Mouse (Mus musculus) neural tube, embryonic 15.5 days (tissue): ENCODE data around the gene 2410004B18Rik. TPM values are rescaled to one million over a fixed set of nuclear protein-coding genes. Genes with fewer than 3 reads are reported as not detected.
"Not testable (repeated sequence)": the region's sequence is repeated elsewhere in the genome, so short reads cannot be mapped to it uniquely, and the experiment has no call there.

Experiments
- ATAC-seq: fragments of 200-750 bp; cut with Nextera tagmentation; 2 replicates; pipeline ENCODE4 v1.8.0; 2017; ENCODE audit warnings: mild to moderate bottlenecking, moderate TSS enrichment, moderate library complexity; ENCODE audit not compliant: low FRiP score
- H3K27ac ChIP-seq: fragments of 300-500 bp; sonication (generic); replicated peaks from 2 replicates; pipeline ENCODE4 v1.5.1; 2015; ENCODE audit warnings: mild to moderate bottlenecking, inconsistent platforms
- H3K27me3 ChIP-seq: fragments of 300-500 bp; sonication (generic); replicated peaks from 2 replicates; pipeline ENCODE4 v1.6.1; 2015; ENCODE audit warnings: inconsistent platforms
- H3K36me3 ChIP-seq: fragments of 300-500 bp; sonication (generic); 2 replicates; pipeline ENCODE4 v1.6.1; 2015; ENCODE audit warnings: inconsistent platforms
- H3K4me1 ChIP-seq: fragments of 300-500 bp; sonication (generic); 2 replicates; pipeline ENCODE4 v1.6.1; 2015; ENCODE audit warnings: inconsistent platforms
- H3K4me2 ChIP-seq: fragments of 300-500 bp; sonication (generic); 2 replicates; pipeline ENCODE4 v1.6.1; 2015; ENCODE audit warnings: inconsistent platforms, mild to moderate bottlenecking, moderate library complexity
- H3K4me3 ChIP-seq: fragments of 300-500 bp; sonication (generic); replicated peaks from 2 replicates; pipeline ENCODE4 v1.5.1; 2015; ENCODE audit warnings: mild to moderate bottlenecking, inconsistent platforms
- H3K9ac ChIP-seq: fragments of 300-500 bp; sonication (generic); replicated peaks from 2 replicates; pipeline ENCODE4 v1.6.1; 2015; ENCODE audit warnings: mild to moderate bottlenecking, inconsistent platforms
- H3K9me3 ChIP-seq: fragments of 300-500 bp; sonication (generic); replicated peaks from 2 replicates; pipeline ENCODE4 v1.6.1; 2016; ENCODE audit warnings: inconsistent platforms
- WGBS: fragments of 180-500 bp; shearing (Covaris S2); methylation state at CpG from one replicate; pipeline ENCODE4 v1.1.7; 2015; ENCODE audit warnings: mixed read lengths; 5-methylcytosine and 5-hydroxymethylcytosine counted together
- polyA plus RNA-seq: library from polyadenylated mRNA; unstranded; fragments of >200 nt; fragmentation: Nextera tagmentation; extraction: Ambion mirVana; gene quantifications from 2 replicates; pipeline ENCODE4 v1.2.1, GENCODE M21; 2015

The 2410004B18Rik gene
- polyA plus RNA-seq, 1 experiment from 2014 or later, result 79.9 TPM

DNA sequence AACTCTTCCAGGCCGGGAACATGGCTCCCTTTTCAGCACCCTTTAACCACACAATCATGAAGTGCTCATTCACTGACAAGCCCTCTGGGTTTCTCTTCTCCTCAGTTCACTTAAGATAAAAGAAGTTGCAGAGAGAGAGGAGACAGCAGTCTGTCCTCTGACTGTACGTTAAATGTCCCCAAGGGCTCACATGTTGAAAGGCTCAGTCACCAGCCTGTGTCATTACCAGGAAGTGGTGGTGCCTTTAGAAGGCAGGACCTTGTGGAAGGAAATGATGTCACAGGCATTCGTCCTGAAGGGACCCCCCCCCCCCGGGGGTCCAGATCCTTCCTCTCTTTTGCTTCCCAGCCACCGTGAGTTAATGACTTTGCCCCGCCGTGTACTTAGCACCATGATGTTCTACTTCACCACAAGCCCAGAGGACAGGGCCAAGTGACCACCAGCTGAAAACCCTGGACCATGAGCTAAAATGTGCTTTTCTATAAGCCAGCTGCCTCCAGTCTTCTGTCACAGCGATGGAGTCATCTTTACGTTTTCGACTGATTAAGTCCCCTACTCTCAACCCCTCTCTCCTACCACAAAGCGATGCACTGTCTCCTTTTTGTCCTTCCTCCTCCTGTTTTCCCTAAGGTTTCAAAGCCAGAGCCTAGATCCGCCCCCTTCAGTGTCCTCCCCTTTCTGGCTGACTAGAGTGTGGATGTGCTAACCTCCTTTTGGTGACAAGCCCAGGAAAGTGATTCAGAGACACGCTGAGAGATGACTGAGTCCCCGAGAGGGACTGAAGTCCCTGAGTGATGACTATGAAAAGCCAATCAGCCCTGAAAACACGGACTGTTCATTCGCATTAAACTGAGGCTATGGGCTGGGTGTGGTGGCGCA lies 13.7 kb downstream of the 2410004B18Rik start:
- Histone ChIP-seq H3K4me3 (no peak overlapping the region), H3K4me2 (no peak overlapping the region), H3K36me3 (no peaks in the 10 kb centered on the region), H3K4me1 (peaks cover 7% of the 10 kb centered on the region), H3K27ac (no peak overlapping the region), H3K9me3 (no peaks in the 10 kb centered on the region), H3K9ac (no peak overlapping the region), H3K27me3 (0 out of 2 replicates have a peak, but pooled peaks cover 3% of the 10 kb centered on the region)
- no peak for ATAC-seq
- WGBS, result 72% methylated on average over 17 of the region's 17 CpGs

DNA sequence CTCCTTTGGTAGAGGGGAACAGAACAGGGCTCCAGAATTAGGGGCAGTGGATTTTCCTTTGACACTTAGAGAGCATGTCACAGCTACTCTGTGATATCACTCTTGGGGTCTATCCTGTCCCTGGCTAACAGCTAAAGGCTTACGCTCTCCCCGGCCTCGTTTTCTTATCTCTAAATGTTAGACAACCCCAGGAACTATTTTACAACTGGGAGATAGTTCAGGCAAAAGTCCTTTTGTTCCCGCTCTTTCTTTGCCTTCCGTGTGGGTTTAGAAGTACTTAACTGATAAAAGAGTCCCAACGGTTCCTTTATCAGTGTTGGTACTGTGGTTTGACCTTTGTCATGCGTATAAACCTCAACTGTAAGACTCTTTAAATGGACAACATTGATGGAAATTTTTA lies 15.1 kb downstream of the 2410004B18Rik start:
- no peak for ATAC-seq
- Histone ChIP-seq H3K9ac (no peak overlapping the region), H3K4me1 (peaks cover 7% of the 10 kb centered on the region), H3K4me3 (no peak overlapping the region), H3K27me3 (0 out of 2 replicates have a peak, but pooled peaks cover 3% of the 10 kb centered on the region), H3K4me2 (no peak overlapping the region), H3K27ac (no peak overlapping the region), H3K9me3 (no peaks in the 10 kb centered on the region), H3K36me3 (no peaks in the 10 kb centered on the region)
- WGBS, result 91% methylated on average over 7 of the region's 7 CpGs

DNA sequence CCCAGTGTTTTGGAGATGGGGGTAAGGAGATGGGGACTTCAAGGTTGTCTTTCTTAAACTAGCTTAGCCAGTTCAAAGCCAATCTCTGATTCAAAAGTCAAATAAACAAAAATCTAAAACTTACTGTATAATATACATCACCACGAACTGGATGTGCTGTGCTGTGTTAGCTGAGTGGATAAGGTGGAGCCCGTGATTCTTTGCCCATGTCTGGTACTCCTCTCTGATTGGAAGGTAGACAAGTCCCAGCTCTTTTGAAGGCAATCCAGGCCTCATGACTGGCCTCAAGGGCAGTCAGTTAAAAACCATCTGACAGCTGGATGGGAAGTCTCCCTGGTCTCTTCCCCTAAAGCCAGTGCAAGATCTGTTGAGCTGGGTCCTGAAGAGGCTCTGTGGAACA lies 15.6 kb downstream of the 2410004B18Rik start:
- H3K36me3 ChIP-seq, result no peaks in the 10 kb centered on the region
- H3K9ac ChIP-seq, result no peak overlapping the region
- no peaks in the 10 kb centered on the region for H3K9me3 ChIP-seq
- H3K27me3 ChIP-seq, result 0 out of 2 replicates have a peak, but pooled peaks cover under 1% of the 10 kb centered on the region
- H3K4me3 ChIP-seq, result no peak overlapping the region
- H3K4me2 ChIP-seq, result no peak overlapping the region
- no peak for ATAC-seq
- no peak overlapping the region for H3K27ac ChIP-seq
- 86% methylated on average over 2 of the region's 2 CpGs for WGBS
- peaks cover 7% of the 10 kb centered on the region for H3K4me1 ChIP-seq

DNA sequence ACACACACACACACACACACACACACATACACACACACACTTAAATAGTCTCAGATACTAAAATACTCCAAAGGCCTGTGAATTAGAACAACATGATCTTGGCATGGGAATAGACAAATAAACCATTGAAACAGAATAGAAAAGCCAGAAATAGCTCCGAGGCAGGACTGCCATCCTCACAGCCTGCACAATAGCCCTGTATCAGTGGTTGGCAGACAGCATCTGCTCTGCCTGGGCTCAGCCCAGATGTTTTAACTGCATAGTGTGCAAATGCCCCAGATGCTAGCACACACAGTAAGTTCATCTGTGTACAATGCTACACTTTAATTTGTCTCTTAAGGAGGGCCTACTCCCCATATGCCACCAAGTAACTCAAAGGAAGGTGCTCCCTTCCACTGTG lies 22.0 kb downstream of the 2410004B18Rik start:
- H3K27ac ChIP-seq, result no peak overlapping the region
- H3K4me2 ChIP-seq, result no peak overlapping the region
- no peak overlapping the region for H3K9ac ChIP-seq
- H3K4me3 ChIP-seq, result no peak overlapping the region
- no peaks in the 10 kb centered on the region for H3K9me3 ChIP-seq
- ATAC-seq, result no peak
- H3K4me1 ChIP-seq, result peaks cover 19% of the 10 kb centered on the region
- H3K27me3 ChIP-seq, result peaks cover 16% of the 10 kb centered on the region
- no peaks in the 10 kb centered on the region for H3K36me3 ChIP-seq
- WGBS, result 46% methylated on average over 1 of the region's 1 CpGs

DNA sequence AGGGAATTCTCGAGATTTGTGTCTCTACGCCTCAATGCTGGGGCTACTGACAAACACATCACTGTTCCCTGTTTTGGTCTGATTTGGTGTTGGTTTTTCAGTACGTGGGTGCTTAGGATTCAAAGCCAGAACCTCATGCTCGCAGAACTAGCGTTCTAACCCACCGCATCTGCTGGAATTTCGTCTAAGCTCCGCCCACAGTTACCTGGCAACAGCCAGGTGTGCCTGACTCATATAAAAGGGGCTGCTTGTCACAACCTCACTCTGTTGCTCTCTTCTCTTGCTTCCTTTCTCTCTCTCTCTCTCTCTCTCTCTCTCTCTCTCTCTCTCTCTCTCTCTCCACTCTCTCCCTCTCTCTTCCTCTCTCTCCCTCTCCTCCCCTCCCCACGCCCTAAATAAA lies 24.6 kb downstream of the 2410004B18Rik start:
- peaks cover 23% of the 10 kb centered on the region for H3K4me1 ChIP-seq
- no peaks in the 10 kb centered on the region for H3K9me3 ChIP-seq
- H3K4me3 ChIP-seq, result no peak overlapping the region
- no peaks in the 10 kb centered on the region for H3K36me3 ChIP-seq
- WGBS, result 22% methylated on average over 9 of the region's 9 CpGs
- H3K27ac ChIP-seq, result no peak overlapping the region
- H3K4me2 ChIP-seq, result no peak overlapping the region
- H3K9ac ChIP-seq, result no peak overlapping the region
- H3K27me3 ChIP-seq, result peaks cover 21% of the 10 kb centered on the region
- ATAC-seq, result no peak

DNA sequence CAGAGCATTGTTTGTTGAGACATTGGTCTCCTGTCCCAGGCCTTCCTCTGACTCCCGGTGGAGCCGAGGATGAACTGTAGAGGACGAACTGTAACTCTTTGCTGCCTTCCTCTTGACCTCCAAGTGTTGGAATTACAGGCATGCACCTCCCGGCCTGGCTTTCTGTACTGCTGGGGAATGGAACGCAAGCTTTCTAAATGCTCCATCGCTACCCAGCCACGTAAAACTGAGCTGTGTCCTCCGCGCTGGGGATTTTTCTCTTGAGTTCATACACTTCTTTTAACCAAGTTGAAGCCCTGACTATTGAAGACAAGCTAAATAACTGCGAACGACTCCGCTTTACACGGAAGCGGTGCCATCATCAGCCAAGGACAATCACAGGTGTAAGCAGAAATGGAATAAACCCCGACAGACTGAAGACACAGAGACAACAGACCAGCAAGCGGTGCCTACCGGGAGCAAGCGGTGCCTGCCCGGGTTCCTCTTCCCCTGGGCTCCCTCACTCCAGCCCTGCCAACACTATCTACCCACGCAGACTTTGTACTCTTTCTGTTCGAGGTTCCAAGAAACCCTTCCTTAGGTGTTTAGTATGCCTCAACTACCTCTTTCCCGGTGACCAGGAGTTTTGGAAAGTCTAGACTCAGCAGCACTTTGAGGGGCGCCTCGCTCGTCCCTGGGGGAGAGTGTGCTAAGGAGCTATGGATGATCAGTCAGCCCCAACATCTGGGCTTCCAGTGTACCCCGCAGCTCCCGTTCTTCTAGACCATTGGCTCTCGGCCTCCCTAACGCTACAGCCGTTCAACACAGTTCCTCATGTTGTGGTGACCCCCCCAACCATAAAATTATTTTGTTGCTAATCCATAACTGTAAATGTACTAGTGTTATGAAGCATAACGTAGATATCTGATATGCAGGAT lies 25.5 kb downstream of the 2410004B18Rik start:
- H3K9ac ChIP-seq, result no peak overlapping the region
- peaks cover 23% of the 10 kb centered on the region for H3K4me1 ChIP-seq
- no peaks in the 10 kb centered on the region for H3K36me3 ChIP-seq
- 19% methylated on average over 31 of the region's 31 CpGs for WGBS
- peak overlapping the region; percentile 9 for H3K4me3 ChIP-seq
- H3K27me3 ChIP-seq, result peaks cover 21% of the 10 kb centered on the region
- no peaks in the 10 kb centered on the region for H3K9me3 ChIP-seq
- H3K27ac ChIP-seq, result no peak overlapping the region
- ATAC-seq, result no peak
- H3K4me2 ChIP-seq, result peak overlapping the region; percentile 41

DNA sequence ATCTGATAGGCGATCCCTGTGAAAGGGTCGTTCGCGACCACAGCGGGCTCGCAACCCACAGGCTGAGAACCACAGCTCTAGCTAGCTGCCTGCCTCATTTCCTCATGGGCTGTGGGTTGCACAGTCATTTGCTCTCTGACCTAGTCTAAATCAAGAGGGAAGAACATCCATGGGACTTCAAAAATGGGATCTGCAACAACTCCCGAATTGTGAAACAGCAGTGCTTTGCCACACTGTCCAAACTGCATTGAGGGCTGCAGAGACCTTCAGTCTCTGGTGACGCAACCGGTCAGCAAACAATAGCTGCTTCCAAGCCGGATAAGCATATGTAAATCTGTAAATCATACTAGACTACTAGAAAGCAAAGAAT lies 26.2 kb downstream of the 2410004B18Rik start:
- Histone ChIP-seq H3K9me3 (no peaks in the 10 kb centered on the region), H3K9ac (0 out of 2 replicates have a peak overlapping the region, but pooled peaks have one; percentile 5), H3K4me3 (peak overlapping the region; percentile 9; the same call in 1 of the 2 replicates), H3K4me2 (peak overlapping the region; percentile 41), H3K27ac (no peak overlapping the region), H3K4me1 (peaks cover 23% of the 10 kb centered on the region), H3K27me3 (peaks cover 21% of the 10 kb centered on the region), H3K36me3 (no peaks in the 10 kb centered on the region)
- no peak for ATAC-seq
- WGBS, result 21% methylated on average over 10 of the region's 10 CpGs

DNA sequence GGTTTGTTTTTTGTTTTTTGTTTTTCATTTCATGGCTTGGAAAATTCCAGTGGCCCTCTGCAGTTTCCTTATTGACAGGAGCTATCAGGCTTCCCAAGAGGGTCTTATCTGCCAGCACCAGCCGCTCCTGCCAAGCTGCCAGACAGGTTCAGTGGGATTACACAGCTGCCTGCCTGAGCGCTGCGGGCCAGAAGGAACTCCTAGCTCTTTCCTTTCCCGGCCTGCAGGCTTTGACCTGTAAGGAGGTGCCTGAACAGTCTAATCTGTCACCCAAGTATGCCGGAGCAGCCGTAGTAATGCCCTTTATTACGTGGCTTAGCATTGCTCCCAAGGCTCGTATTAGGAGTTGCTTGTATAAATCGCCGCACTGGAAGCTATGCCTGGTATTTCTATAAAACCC lies 26.7 kb downstream of the 2410004B18Rik start:
- peaks cover 23% of the 10 kb centered on the region for H3K4me1 ChIP-seq
- H3K4me2 ChIP-seq, result peak overlapping the region; percentile 41
- 13% methylated on average over 10 of the region's 10 CpGs for WGBS
- no peak overlapping the region for H3K4me3 ChIP-seq
- H3K27me3 ChIP-seq, result peaks cover 21% of the 10 kb centered on the region
- no peak overlapping the region for H3K27ac ChIP-seq
- H3K9ac ChIP-seq, result no peak overlapping the region
- no peaks in the 10 kb centered on the region for H3K9me3 ChIP-seq
- H3K36me3 ChIP-seq, result no peaks in the 10 kb centered on the region
- ATAC-seq, result no peak

DNA sequence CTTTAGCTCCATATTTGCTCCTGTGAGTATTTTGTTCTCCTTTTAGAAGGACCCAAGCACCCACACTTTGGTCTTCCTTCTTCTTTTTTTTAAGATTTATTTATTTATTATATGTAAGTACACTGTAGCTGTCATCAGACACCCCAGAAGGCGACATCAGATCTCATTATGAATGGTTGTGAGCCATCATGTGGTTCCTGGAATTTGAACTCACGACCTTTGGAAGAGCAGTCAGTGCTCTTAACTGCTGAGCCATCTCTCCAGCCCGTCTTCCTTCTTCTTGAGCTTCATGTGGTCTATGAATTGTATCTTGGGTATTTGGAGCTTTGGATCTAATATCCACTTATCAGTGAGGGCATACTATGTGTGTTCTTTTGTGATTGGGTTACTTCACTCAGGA lies 27.8 kb downstream of the 2410004B18Rik start:
- WGBS, result 87% methylated on average over 3 of the region's 3 CpGs
- not testable (repeated sequence) for H3K9me3 ChIP-seq, H3K36me3 ChIP-seq, H3K4me2 ChIP-seq, H3K9ac ChIP-seq, H3K4me3 ChIP-seq, ATAC-seq, H3K27ac ChIP-seq
- Histone ChIP-seq H3K27me3 (peaks cover 21% of the 10 kb centered on the region), H3K4me1 (peaks cover 23% of the 10 kb centered on the region)

DNA sequence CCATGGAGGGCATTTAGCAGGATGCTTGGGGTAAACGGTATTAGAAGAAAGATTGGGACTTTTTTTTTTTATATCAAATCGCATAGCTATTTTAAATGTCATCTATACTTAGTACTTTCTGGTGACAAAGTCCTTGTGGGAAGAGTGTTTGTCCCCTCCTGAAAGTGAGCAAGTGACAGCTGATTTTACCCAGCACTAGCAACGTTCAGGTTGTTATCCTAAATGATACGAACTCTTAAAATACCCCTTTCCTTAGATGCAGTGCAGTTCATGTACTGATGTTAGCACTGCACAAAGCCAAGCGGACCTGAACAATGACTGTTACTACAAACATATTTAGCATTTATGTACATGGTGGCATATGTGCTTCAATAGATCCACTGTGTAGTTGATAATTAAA lies 29.0 kb downstream of the 2410004B18Rik start:
- Histone ChIP-seq H3K4me1 (peaks cover 23% of the 10 kb centered on the region), H3K27ac (no peak overlapping the region), H3K27me3 (peaks cover 21% of the 10 kb centered on the region), H3K4me2 (no peak overlapping the region), H3K36me3 (no peaks in the 10 kb centered on the region), H3K9ac (no peak overlapping the region), H3K4me3 (no peak overlapping the region), H3K9me3 (no peaks in the 10 kb centered on the region)
- WGBS, result 87% methylated on average over 5 of the region's 5 CpGs
- ATAC-seq, result no peak

DNA sequence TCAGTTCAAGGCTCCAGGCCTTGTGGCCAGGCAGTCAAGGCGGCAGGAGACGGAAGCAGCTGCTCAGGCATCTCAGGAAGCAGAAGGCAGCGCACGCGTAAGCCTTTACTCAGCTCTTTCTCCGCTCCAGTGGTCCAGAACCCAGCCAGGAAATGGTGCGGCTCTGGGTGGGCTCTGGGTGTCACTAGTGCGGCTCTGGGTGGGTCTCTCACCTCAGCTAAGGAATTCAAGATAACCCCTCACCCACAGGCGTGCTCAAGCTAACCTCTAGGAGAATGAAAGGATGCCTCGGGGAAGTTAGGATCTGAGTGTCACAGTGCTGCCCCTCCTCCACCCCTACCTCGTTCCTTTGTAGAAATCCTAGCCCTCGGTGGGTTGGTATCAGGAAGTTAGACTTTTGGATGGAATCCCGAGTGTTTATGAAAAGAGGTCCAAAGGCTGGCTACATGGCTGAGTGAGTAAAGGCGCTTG lies 31.3 kb downstream of the 2410004B18Rik start:
- ATAC-seq, result no peak
- 68% methylated on average over 14 of the region's 14 CpGs for WGBS

More for the DNA sequence above, 31.3 kb downstream of the 2410004B18Rik start:
- no peaks in the 10 kb centered on the region for H3K9me3 ChIP-seq
- H3K36me3 ChIP-seq, result no peaks in the 10 kb centered on the region
- no peak overlapping the region for H3K9ac ChIP-seq
- no peak overlapping the region for H3K4me3 ChIP-seq
- peaks cover 10% of the 10 kb centered on the region for H3K4me1 ChIP-seq
- H3K27ac ChIP-seq, result no peak overlapping the region
- H3K4me2 ChIP-seq, result no peak overlapping the region
- H3K27me3 ChIP-seq, result peaks cover 5% of the 10 kb centered on the region; the same call in 1 of the 2 replicates
